Mouse (Mus musculus) urinary bladder, adult 18-20 months (tissue): ENCODE data around the gene Eps8l1.
"Not testable (repeated sequence)": the region's sequence is repeated elsewhere in the genome, so short reads cannot be mapped to it uniquely, and the experiment has no call there.

Source experiments
- DNase-seq, 2 experiments: peaks; one replicate each; pipeline ENCODE4 v3.0.0; 2022; ENCODE audit warnings: low spot score in 2 of 2, mixed read lengths in 2 of 2

Eps8l1 gene

DNA sequence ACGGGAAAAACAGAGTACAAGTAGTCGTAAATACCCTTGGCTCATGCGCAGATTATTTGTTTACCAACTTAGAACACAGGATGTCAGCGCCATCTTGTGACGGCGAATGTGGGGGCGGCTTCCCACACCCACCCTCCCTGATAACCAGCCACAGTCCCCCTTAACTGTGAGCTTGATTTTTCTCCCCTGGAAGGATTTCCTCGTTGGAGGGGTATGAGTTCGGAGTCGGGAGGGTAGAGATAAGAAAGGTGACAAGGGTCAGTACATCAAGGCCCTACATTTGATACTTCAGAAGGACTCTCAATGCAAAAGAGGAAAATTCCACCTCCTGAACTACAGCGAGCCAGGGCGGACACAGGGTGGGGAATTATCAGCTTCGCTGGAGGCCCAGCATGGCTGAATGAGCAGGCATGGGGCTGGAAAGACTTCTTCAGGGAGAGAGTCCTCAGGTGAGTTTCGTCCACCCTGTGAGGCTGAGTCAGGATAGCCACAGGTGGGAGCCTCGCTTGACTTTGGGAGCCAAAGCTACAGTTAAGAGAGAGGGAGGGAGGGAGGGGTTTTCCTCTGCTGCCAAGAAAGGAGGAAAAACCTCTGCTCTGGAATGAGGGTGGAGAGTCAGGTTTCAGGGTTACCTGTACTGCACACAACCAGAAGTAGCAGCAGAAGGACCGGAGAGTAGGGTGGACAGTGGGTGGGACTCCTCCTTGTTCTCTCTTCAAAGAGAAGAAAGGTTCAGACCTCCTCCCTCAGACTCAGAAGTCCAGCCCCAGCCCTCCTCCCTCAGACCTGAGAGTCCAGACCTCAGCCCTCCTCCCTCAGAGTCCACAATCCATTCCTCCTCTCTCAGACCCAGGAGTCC is at the start of gene Eps8l1:
Gene Eps8l1 (plus strand): TSS at position 99 of the 859 bp plus-strand sequence.
- DNase-seq: no peak

DNA sequence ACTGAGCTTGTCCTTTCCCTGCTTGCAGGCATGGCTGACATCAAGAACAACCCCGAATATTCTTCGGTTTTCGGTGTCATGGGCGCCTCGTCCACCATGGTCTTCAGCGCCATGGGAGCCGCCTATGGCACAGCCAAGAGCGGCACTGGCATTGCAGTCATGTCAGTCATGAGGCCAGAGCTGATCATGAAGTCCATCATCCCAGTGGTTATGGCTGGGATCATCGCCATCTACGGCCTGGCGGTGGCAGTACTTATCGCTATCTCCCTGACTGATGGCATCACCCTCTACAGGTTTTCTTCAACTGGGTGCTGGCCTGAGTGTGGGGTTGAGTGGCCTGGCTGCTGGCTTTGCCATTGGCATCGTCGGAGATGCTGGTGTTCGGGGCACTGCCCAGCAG is 48.1 kb upstream of the Eps8l1 start:
- DNase-seq: not testable (repeated sequence)

DNA sequence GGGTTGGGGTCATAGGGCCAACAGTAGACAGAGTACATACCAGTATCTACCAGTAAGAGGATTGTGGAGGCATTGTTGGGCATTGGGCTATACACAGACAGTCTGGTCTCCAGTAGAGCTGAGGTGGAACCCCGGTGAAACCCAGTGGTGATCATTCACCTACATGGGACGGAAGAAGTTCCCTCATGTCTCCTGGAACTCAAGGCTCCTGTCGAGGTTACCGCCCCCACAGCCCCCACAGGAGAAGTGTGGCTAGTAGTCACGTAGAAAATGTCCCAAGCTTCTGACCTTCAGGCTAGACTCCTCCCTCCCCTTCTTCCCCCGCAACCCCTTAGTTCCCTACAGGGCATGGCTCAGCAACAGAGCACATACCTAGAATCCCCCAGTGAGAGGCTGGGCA is 40.8 kb upstream of the Eps8l1 start:
- DNase-seq: no peak

DNA sequence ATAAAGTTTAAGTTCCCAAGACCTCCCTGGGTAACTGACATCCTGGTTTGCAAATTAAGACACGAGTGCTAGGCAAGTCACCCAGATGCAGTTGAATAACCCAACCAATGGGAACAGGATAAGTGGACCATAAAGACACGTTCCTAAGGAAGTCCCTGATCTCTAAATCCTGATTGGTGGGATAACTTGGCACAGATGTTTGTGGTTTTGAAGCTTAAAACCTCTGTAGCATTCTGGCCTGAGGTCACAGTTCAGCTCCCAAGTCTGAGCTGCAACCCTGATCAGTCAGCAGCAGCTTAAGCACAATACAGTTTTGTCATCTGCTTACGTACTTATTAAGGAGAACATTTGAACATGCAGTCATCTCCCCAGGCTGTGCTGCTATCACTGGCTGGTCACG is 40.2 kb upstream of the Eps8l1 start:
- no peak for DNase-seq

DNA sequence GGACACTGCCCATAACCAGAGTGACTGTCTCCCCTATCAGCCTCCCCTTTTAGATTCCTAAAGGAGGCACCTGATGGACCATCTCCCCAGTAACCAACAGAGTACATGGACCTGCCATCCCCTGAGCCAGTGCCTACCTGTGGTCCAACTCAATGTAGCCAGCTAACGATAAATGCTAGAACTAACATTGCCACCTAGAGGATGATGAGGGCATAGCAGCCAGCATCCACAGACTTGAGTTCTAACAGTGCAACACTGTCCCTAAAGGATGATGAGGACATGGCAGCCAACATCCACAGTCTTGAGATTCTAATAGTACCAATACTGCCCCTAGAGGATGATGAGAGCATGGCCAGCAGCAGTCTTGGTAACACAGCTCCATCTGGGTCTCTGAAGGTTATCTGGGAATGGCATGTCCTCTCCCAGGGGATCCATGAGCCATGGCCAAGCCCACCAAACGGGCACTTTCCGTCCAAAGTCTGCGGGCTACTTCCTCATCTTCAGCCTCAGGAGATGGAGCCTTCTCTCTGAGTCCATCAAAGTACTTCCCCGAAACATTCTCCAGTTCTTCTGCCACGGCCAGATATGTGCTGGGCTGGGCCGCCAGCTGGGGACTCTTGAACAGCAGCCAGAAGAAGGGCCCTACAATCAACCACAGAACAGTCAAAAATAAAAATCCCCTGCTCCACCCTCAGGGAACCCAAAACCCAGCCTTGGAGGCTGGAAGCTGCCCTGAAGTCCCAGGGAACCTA is 33.1 kb upstream of the Eps8l1 start:
- DNase-seq: peak; percentile 57 to 76

DNA sequence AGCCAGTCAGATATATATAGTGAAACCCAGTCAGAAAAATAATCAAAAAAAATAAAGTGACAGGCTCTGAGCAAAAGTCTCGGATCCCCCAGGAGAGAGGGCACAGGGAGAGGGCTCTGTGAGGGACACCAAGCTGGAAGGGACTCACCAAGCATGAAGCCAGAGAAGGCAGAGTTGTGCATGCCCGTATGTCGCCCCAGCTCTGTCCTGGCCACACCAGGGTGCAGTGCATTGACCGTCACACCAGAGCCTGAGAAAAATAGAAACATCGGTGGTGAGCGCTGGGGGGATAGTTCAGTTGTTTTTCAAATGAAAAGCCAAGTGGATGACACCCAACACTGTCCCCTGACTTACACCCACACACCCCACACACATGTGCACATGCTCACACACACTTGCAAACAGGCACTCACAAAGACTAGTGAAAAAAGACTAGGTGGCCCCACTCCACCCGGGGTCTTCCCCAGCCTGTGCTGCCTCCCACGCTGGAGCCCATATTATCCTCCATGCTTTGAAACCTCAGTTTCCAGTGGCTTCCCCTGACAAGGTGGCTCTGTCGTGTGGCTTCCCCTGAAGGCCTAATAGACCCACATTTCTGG is 30.1 kb upstream of the Eps8l1 start:
- DNase-seq: no peak

DNA sequence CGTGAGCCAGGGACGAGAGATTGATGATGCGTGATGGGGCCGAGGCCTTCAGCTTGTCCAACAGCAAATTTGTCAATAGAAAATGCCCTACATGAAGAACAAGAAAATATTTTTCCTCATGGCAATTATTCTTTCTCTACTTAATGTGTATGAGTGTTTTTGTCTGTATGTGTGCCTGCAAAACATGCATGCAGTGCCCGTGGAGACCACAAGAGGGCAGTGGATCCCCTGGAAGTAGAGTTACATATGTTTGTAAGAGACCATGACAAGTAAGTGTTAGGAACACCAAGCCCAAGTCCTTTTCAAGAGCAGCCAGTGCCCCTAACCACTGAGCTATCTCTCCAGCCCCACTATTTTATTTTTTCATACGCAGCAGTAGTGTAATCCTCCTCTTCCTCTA is 28.9 kb upstream of the Eps8l1 start:
- DNase-seq: peak; percentile 41 to 70

DNA sequence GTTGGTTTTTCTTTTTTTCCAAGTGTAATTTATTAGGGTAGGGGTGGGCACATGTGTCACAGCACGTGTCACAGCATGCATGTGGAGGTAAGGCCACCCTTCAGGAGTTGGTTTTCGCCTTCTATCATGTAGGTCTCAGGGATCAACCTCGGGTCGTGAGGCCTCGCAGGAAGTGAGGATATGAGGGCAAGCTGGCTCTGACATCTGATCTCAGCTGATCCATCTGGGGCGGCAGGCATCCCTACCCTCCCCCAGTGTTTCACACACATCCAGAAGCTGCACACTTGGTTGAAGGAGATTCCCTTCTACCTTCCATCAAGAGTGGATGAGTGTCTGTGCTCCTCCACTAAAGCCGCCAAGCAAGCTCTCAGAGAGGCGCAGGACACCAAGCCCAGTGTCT is 28.4 kb upstream of the Eps8l1 start:
- DNase-seq: no peak

DNA sequence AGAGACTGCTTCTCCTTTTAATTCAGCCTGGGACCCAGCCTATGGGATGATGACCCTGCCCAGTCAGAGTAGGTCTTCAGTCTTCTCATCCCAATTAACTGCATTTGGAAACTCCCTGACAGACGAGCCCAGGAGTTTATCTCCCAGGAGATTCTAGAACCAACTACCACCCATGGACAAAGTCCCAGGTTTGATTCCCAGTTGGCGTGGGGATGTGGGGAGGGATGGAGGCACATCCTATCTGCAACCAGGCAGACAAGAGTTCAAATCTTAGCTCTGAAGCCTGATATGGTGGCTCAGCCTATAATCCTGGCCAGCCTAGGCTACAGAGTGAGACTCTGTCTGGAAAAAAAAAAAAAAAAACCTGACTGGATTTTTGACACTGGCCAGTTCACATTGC is 22.8 kb upstream of the Eps8l1 start:
- no peak for DNase-seq

DNA sequence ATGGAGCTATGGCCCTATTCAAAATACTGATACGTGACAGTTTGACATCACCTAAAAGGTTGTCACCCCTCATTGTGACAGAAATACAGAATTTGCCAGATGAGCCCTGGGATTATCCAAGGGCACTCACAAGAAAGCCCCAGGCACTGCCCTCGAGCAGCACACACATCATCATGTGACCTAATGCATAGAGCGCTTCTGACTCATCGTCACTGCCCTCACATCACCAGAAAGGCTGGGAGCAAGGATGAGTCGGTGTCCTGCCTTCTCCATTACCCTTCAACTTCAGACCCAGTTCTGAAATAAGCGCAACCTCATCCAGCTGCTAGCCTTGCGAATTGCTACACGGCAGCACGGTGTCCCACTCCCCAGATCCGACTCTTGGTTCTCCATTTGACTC is 19.9 kb upstream of the Eps8l1 start:
- no peak for DNase-seq

DNA sequence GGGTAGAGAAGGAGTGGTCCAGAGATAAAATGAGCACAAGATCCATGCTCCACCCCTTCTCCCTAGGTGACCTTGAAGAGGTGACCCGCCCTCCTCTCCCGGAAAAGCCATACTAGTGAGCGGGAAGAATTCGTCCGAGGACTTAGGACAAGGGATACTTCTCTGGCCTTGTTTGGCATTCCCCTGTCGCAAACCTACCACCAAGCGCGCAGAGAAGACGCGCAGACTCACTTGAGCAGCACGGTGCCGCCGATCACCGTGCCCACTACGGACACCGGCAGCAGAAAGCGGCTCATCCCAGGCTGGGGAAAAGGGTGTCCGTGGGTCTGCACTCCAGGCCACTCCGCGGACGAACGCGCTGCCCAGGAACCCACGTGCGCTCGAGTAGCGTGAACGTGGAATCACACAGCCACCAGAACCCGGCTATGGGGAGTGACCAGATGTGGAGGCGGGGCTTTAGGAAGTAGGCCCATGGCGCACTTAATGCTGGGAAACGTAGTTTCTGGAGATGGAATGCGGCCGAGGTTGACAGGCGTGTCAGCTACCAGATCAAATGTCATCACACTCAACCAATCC is 15.2 kb upstream of the Eps8l1 start, which contains the start of gene Rdh13:
Gene Rdh13 (minus strand): TSS at position 434 of the 576 bp plus-strand sequence.
- peak; percentile 83 to 85 for DNase-seq

DNA sequence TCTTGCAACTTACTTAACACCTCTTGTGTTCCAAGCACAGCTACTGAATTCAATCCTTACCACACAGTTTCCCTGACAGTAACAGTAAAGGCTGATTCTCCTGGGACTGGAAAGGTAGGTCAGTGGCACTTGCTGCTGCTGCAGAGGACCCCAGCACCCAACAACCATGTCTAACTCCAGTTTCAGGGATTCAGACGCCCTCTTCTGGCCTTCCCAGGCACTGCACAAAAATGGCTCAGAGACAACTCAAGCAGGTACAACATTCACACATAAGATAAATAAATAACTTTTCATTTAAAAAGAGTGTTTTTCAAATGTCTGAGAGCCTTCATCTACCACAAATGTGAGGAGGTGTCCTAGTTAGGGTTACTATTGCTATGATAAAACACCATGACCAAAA is 13.3 kb upstream of the Eps8l1 start:
- no peak for DNase-seq

DNA sequence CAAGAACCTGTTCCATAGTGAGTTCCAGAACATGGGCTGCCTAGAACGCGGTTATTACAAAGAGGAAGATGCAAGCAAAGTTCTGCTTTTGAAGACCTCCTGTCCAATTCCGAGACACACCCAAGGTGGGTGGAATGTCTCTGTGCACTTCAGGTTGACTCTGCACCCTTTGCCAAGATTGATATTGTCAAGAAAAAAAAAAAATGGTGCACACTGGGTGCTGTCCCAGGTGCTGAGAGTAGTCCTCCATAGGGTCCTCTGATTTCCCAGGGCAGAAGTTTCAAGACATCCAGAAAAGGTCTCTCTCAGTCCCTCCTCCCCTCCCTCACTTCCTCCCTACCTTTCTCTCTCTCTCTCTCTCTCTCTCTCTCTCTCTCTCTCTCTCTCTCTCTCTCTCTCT is 12.0 kb upstream of the Eps8l1 start:
- no peak for DNase-seq

DNA sequence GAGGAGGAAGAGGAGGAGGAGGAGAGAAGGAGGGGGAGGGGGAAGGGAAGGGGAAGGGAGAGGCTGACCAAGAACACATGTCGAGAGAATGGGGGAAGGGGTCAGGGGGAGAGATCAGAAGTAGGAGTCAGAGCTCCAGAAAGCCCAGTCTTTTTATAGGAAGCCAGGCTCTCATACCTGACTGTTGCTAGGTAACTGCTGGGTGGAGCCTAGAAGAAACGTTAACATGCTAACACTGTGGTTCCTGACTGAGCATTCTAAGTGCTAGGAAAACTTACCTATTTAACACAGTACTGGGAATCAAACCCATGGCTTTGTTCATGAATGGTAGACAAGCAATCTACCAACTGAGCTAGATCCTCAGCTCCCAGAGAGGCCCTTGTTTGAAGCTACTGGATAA is 11.3 kb upstream of the Eps8l1 start:
- DNase-seq: no peak

DNA sequence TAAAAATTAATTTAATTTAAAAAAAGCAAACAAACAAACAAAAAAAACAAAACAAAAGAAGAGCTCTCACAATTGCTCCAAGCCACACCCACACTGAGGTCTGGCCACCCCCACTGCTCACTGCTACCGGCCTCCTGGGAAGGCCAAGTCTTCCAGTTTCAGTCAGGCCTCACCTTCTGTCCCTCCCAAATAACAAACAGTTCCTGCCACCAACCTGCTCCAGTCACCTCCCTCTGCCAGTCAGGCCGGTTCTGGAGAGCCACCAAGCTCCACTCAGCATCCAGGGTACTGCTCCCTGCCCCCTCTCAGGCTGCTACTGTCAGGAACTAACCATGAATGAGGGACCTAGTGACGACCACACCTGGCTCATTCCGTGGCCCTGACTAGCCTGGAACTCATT is 7.8 kb upstream of the Eps8l1 start:
- peak; percentile 53 to 71 for DNase-seq

DNA sequence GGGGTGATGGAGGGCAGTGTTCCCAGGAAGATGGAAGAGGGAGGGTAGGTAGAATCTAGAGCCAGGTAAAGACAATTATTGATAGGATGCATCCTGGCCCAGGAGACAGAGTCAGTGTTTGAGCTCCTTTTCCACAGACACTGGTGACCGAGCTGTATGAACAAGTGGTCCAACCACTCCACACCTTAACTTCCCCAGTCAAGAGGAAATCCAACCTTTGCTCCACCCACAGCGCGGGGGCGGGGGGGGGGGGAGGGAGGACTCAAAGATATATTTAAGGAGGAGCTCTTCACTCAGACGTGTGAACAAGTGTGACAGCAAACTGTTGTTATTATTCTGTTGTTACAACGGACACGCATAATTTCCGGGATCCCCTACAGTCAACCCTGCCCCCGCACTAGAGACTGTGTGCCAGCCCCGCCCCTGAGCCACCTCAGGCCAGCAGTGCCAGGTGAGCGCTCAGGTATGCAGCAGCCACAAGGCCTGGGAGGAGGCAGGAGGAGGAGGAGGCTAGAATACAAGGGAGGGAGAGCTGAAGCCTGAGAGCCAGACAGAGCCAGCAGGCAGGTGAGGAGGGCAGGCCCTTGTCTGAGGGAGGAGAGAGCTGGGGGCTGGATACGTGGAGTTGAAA is 3.8 kb downstream of the Eps8l1 start:
- peak; percentile 55 to 72 for DNase-seq

DNA sequence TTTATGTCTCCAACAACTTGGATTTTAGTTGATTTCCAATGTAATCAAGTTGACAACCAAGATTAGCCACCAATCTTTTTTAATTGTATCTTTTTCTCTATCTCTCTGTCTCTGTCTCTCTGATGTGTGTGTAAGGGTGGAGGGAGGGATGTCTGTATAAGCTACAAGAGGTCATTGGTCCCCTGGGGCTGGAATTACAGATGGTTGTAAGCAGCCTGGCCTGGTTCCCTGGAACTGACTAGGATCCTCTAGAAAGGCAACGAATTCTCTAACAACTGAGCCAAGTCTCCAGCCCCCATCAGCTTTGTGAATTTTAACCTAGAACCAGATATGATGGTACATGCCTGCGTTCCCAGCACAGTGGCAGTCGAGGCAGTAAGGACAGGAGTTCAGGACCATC is 7.3 kb downstream of the Eps8l1 start:
- no peak for DNase-seq

DNA sequence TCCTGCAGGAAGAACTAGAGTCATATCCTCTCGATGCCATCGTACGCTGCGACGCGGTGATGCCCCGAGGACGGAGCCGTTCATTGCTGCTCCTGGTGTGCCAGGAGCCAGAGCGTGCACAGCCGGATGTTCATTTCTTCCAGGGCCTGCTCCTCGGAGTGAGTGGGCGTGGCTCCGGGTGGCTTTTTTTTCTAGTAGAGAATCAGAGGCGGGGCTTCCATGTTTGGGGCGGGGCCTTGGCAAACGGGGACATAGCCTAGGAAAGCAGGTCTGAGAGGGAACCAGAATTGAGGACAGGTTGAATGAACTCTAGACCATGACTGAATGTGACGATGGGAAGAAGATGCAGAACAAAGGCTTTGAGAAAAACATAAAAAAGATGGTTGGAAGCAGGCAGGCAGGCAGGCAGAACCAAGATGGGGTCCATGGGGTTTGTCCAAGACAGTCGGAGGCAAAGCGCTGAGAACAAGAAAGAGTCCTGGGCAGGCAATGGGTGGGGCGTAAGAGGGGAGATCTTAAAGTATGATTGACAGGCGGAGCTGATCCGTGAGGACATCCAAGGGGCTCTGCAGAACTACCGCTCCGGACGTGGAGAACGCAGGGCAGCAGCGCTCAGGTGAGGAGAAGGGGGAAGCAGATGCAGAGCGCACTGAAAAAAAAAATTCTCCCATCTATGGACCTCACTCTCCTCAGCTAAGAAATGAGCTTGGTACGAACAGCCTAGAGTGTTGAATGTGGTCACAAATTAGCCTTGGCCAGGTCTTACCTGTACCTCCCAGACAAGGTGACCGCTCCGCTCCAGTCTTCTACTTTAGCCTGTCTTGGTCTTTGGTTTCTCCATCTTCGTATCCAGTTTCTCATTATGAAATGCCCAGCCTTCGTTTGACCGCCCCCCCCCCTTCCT is 10.1 kb downstream of the Eps8l1 start:
- peak; percentile 56 to 65 for DNase-seq

DNA sequence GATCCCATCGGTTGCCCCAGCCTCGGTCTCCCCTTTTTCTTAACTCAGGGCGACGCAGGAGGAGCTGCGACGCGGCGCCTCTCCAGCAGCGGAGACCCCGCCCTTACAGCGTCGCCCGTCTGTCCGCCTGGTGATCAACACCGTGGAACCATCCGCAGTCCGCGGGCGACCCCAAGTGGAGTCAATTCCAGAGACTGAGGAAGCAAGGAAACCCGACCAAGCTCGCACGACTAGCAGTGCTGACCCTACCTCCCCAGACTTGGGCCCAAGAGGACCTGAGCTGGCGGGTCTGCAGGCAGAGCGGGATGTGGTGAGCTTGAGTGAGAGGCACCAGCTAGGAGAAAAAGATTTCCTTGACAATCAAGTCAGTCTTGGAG is 10.7 kb downstream of the Eps8l1 start:
- DNase-seq: peak; percentile 79 to 84

DNA sequence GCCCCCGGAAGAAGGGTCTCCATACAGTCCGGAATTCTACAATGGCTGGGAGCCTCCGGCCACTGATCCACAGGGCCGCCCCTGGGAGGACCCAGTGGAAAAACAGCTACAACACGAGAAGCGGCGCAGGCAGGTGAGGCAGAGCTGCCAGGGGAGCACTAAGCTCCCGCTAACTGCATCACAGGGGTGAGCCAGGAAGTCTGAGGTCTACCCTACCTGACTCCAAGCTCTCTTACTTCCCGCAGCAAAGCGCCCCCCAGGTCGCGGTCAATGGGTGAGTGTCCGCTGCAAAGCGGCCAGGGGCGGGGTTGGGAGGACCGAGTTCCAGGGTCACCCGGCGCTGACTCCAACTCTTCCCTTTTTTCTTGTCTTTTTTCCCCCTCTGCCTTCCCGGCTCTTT is 13.5 kb downstream of the Eps8l1 start:
- DNase-seq: no peak
